Mouse (Mus musculus) liver, adult 2 months (tissue): ENCODE results near the gene Tcea3. TPM values are rescaled to one million over a fixed set of nuclear protein-coding genes. Genes with fewer than 3 reads are reported as not detected.

Source experiments
- DNase-seq: peaks from one replicate; pipeline ENCODE4 v3.0.0-alpha.2; 2011; ENCODE audit warnings: low read depth, low spot score; ENCODE audit errors: extremely low read depth
- H3K27ac ChIP-seq: fragments of 200-500 bp; replicated peaks from 2 replicates; pipeline ENCODE4 v1.5.1; 2012; ENCODE audit warnings: low read depth, mild to moderate bottlenecking, control low read depth, inconsistent platforms, low read length; ENCODE audit not compliant: insufficient read depth
- H3K27me3 ChIP-seq: fragments of 200-500 bp; 2 replicates; pipeline ENCODE4 v1.6.1; 2012; ENCODE audit warnings: mild to moderate bottlenecking, moderate library complexity, low read length, inconsistent platforms; ENCODE audit not compliant: control insufficient read depth, insufficient read depth
- H3K36me3 ChIP-seq: fragments of 200-500 bp; 2 replicates; pipeline ENCODE4 v1.6.1; 2012; ENCODE audit warnings: low read length, inconsistent platforms; ENCODE audit not compliant: control insufficient read depth, insufficient read depth
- H3K4me1 ChIP-seq: fragments of 200-500 bp; 2 replicates; pipeline ENCODE4 v1.6.1; 2011; ENCODE audit warnings: low read length; ENCODE audit not compliant: control insufficient read depth, insufficient read depth
- H3K4me3 ChIP-seq: fragments of 200-500 bp; 2 replicates; pipeline ENCODE4 v1.5.1; 2011; ENCODE audit warnings: low read depth, mild to moderate bottlenecking, control low read depth, low read length, moderate library complexity; ENCODE audit not compliant: insufficient read depth
- H3K79me2 ChIP-seq: fragments of 200-500 bp; 2 replicates; pipeline ENCODE4 v1.6.1; 2012; ENCODE audit warnings: inconsistent platforms, mild to moderate bottlenecking, low read length, moderate library complexity; ENCODE audit not compliant: control insufficient read depth, insufficient read depth
- H3K9ac ChIP-seq: fragments of 200-500 bp; 2 replicates; pipeline ENCODE4 v1.6.1; 2012; ENCODE audit warnings: low read depth, mild to moderate bottlenecking, control low read depth, inconsistent platforms, low read length
- CTCF ChIP-seq: fragments of 200-500 bp; IDR thresholded peaks from 2 replicates; pipeline ENCODE4 v1.5.1; 2011; ENCODE audit warnings: low read depth, low read length, control low read depth
- POLR2A ChIP-seq: fragments of 200-500 bp; IDR thresholded peaks from 2 replicates; pipeline ENCODE4 v1.6.1; 2011; ENCODE audit warnings: low read length, control low read depth; ENCODE audit not compliant: insufficient read depth; ENCODE audit errors: extremely low read depth
- WGBS: fragments of 180-500 bp; shearing (Covaris S2); methylation state at CpG from one replicate; pipeline ENCODE4 v1.1.7; 2018; 5-methylcytosine and 5-hydroxymethylcytosine counted together
- polyA plus RNA-seq: library from polyadenylated mRNA; depleted of rRNA; stranded (reverse); fragments of >200 nt; gene quantifications from 2 replicates; pipeline ENCODE4 v1.2.3, GENCODE M21; 2012; rRNA removed
- total RNA-seq: library from RNA; depleted of rRNA; stranded (reverse); fragments of >200 nt; gene quantifications from 2 replicates; pipeline ENCODE4 v1.2.3, GENCODE M21; 2014; rRNA removed

Gene Tcea3
- total and polyA plus RNA-seq, 2 experiments: 20.1 to 34.8 TPM

DNA sequence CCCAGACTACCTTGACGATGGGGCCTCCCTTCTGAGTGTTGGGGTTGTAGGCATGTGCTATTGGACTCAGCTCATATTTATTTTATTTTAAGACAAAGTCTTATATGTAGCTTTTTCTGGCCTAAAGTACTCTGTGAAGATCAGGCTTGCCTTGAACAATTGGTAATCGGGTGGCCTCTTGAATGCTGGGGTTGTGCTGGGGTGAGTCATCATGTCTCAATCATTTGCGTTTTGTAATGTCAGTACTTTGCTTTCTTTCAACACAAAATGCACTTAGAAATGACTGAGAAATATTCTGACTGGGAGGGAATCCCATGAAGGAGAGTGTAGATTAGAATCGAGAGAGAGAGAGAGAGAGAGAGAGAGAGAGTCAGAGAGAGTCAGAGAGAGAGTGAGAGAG lies 72.5 kb downstream of the Tcea3 start:
- H3K36me3 ChIP-seq: peaks cover 48% of the 10 kb centered on the region
- DNase-seq: no peak
- H3K27me3 ChIP-seq: no peaks in the 10 kb centered on the region

DNA sequence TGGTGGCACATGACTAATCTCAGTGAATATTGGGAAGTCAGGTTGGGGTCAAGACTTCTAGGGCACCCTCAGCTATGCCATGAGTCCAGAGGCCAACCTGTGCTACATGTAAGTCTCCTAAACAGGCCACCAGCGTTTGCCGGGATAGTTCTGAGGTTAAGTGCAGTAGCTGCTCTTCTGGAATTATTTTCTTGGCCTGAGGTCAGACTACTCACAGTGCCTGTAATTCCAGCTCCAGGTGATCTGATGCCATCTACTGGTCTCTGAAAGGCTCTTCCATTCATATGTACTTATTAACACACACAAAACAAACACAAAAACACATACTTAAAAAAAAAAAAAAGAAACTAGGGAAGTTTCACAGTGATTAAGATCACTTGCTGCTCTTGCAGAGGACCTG lies 76.7 kb downstream of the Tcea3 start:
- Histone ChIP-seq H3K27ac (no peak overlapping the region), H3K27me3 (no peaks in the 10 kb centered on the region), H3K79me2 (peaks cover 15% of the 10 kb centered on the region; the same call in 1 of the 2 replicates), H3K36me3 (peaks cover 40% of the 10 kb centered on the region), H3K4me1 (no peaks in the 10 kb centered on the region), H3K4me3 (no peak overlapping the region), H3K9ac (no peak overlapping the region)
- WGBS: 9% methylated on average over 2 of the region's 2 CpGs
- peak; percentile 71 for DNase-seq
- TF ChIP-seq POLR2A (no peak), CTCF (0 out of 2 replicates have a peak, but pooled peaks have one; percentile 8)

More for the DNA sequence above, 72.5 kb downstream of the Tcea3 start:
- Histone ChIP-seq H3K27ac (no peak overlapping the region), H3K4me1 (no peaks in the 10 kb centered on the region), H3K9ac (no peak overlapping the region), H3K79me2 (peaks cover 17% of the 10 kb centered on the region; the same call in 1 of the 2 replicates), H3K4me3 (no peak overlapping the region)
- no peak for TF ChIP-seq POLR2A
- no peak for TF ChIP-seq CTCF
- 51% methylated on average over 4 of the region's 4 CpGs for WGBS

Other genes starting within 250 kb of the Tcea3 start
- gene Eloa, start 226.0 kb upstream of the Tcea3 start, total RNA-seq: 16.1 and 16.7 TPM in 2 replicates
- 7.3 and 8.1 TPM in 2 replicates for gene Eloa, start 226.0 kb upstream of the Tcea3 start, polyA plus RNA-seq
- gene Rpl11, start 194.3 kb upstream of the Tcea3 start, total RNA-seq: 474 and 504 TPM in 2 replicates
- 162 and 170 TPM in 2 replicates for gene Rpl11, start 194.3 kb upstream of the Tcea3 start, polyA plus RNA-seq
- 33.2 and 47.4 TPM in 2 replicates for gene Id3, start 104.2 kb upstream of the Tcea3 start, total RNA-seq
- 181 and 274 TPM in 2 replicates for gene Id3, start 104.2 kb upstream of the Tcea3 start, polyA plus RNA-seq
- gene E2f2, start 75.3 kb upstream of the Tcea3 start, total RNA-seq: 0.40 and 0.46 TPM in 2 replicates
- gene E2f2, start 75.3 kb upstream of the Tcea3 start, polyA plus RNA-seq: 0.75 and 0.76 TPM in 2 replicates
- gene Asap3, start 41.4 kb upstream of the Tcea3 start, total RNA-seq: 3.3 and 5.6 TPM in 2 replicates
- gene Asap3, start 41.4 kb upstream of the Tcea3 start, polyA plus RNA-seq: 5.2 and 5.8 TPM in 2 replicates
- 2.6 TPM in 2 replicates for gene Zfp46, start 37.0 kb downstream of the Tcea3 start, total RNA-seq
- gene Zfp46, start 37.0 kb downstream of the Tcea3 start, polyA plus RNA-seq: 2.9 and 3.1 TPM in 2 replicates
- 16.7 and 22.9 TPM in 2 replicates for gene Hnrnpr, start 63.2 kb downstream of the Tcea3 start, total RNA-seq
- gene Hnrnpr, start 63.2 kb downstream of the Tcea3 start, polyA plus RNA-seq: 5.0 and 5.7 TPM in 2 replicates
- not detected in 2 replicates for gene Htr1d, start 175.8 kb downstream of the Tcea3 start, total RNA-seq
- 0.82 TPM in 1 of 2 replicates, not detected in the other for gene Htr1d, start 175.8 kb downstream of the Tcea3 start, polyA plus RNA-seq
- 0.07 and 0.18 TPM in 2 replicates for gene 6030445D17Rik, start 214.5 kb downstream of the Tcea3 start, total RNA-seq
- gene 6030445D17Rik, start 214.5 kb downstream of the Tcea3 start, polyA plus RNA-seq: 0.11 and 0.15 TPM in 2 replicates
- gene Luzp1, start 222.0 kb downstream of the Tcea3 start, total RNA-seq: 6.8 and 8.1 TPM in 2 replicates
- 2.5 and 3.3 TPM in 2 replicates for gene Luzp1, start 222.0 kb downstream of the Tcea3 start, polyA plus RNA-seq